Mouse (Mus musculus) heart, embryonic 14.5 days (tissue): ENCODE measurements around the gene Ntrk2. TPM values are rescaled to one million over a fixed set of nuclear protein-coding genes. Genes with fewer than 3 reads are reported as not detected.

ENCODE experiments used
- ATAC-seq: fragments of 200-750 bp; cut with Nextera tagmentation; 2 replicates; pipeline ENCODE4 v1.8.0; 2017; ENCODE audit warnings: low read depth, moderate TSS enrichment; ENCODE audit not compliant: insufficient number of reproducible peaks, insufficient read depth, low FRiP score
- H3K27ac ChIP-seq, 2 experiments: fragments of 200-500 bp in 1 of 2; fragments of 300-500 bp in 1 of 2; sonication (generic) in 1 of 2; replicated peaks in 1 of 2; 2 replicates each; pipeline ENCODE4 v1.5.1; 2012 to 2014; ENCODE audit warnings: low read depth in 2 of 2, low read length in 2 of 2, control low read depth in 1 of 2, mild to moderate bottlenecking in 1 of 2, mixed read lengths in 1 of 2; ENCODE audit not compliant: control insufficient read depth in 1 of 2, insufficient read depth in 1 of 2
- H3K27me3 ChIP-seq: fragments of 300-500 bp; sonication (generic); 2 replicates; pipeline ENCODE4 v1.6.1; 2014; ENCODE audit warnings: mild to moderate bottlenecking, low read length, control low read depth; ENCODE audit not compliant: control insufficient read depth, insufficient read depth
- H3K36me3 ChIP-seq: fragments of 300-500 bp; sonication (generic); 2 replicates; pipeline ENCODE4 v1.6.1; 2014; ENCODE audit warnings: mild to moderate bottlenecking, control low read depth, low read length, mixed read lengths; ENCODE audit not compliant: control insufficient read depth, insufficient read depth
- H3K4me1 ChIP-seq, 2 experiments: fragments of 200-500 bp in 1 of 2; fragments of 300-500 bp in 1 of 2; sonication (generic) in 1 of 2; 2 replicates each; pipeline ENCODE4 v1.6.1; 2012 to 2014; ENCODE audit warnings: low read length in 2 of 2, control low read depth in 1 of 2, mixed read lengths in 1 of 2; ENCODE audit not compliant: control insufficient read depth in 2 of 2, insufficient read depth in 2 of 2
- H3K4me2 ChIP-seq: fragments of 300-500 bp; sonication (generic); 2 replicates; pipeline ENCODE4 v1.6.1; 2014; ENCODE audit warnings: mild to moderate bottlenecking, low read length
- H3K4me3 ChIP-seq, 2 experiments: fragments of 200-500 bp in 1 of 2; fragments of 300-500 bp in 1 of 2; sonication (generic) in 1 of 2; 2 replicates each; pipeline ENCODE4 v1.5.1; 2012 to 2014; ENCODE audit warnings: low read length in 2 of 2, mild to moderate bottlenecking in 2 of 2, control low read depth in 1 of 2, low read depth in 1 of 2, moderate library complexity in 1 of 2; ENCODE audit not compliant: control insufficient read depth in 1 of 2, insufficient read depth in 1 of 2
- H3K9ac ChIP-seq: fragments of 300-500 bp; sonication (generic); 2 replicates; pipeline ENCODE4 v1.6.1; 2014; ENCODE audit warnings: mild to moderate bottlenecking, low read length
- H3K9me3 ChIP-seq: fragments of 300-500 bp; sonication (generic); 2 replicates; pipeline ENCODE4 v1.6.1; 2016; ENCODE audit warnings: low read length, control low read depth; ENCODE audit not compliant: control insufficient read depth
- WGBS: fragments of 180-500 bp; shearing (Covaris S2); extraction: QIAGEN DNeasy Blood & Tissue Kit; methylation state at CpG from one replicate; pipeline ENCODE4 v1.1.7; 2014; 5-methylcytosine and 5-hydroxymethylcytosine counted together
- polyA plus RNA-seq: library from polyadenylated mRNA; unstranded; fragments of >200 nt; fragmentation: Nextera tagmentation; extraction: Ambion mirVana; gene quantifications from 2 replicates; pipeline ENCODE4 v1.2.1, GENCODE M21; 2014

The Ntrk2 gene
- polyA plus RNA-seq, 1 experiment from 2014 or later = 4.2 TPM

DNA sequence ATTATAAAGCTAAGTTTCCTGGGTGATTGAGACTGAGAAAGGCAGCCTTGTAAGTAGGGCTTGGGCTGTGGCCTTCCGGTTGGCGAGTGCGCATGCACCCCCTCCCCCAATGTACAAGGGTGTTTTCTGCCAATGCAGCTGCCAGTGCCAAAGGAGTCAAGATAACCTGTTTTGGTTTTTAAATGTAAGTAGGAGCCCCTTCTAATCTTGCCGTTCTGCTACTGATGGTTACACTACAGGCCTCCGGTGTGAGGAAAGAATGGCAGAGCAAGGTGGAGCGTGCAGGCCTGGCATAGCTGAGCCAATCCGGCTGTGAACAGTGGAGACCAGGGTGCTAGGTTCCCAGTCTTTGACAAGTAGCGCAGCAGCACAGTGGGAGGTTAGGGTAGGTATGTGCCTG is 3.6 kb downstream of the Ntrk2 start:
- no peak for ATAC-seq

DNA sequence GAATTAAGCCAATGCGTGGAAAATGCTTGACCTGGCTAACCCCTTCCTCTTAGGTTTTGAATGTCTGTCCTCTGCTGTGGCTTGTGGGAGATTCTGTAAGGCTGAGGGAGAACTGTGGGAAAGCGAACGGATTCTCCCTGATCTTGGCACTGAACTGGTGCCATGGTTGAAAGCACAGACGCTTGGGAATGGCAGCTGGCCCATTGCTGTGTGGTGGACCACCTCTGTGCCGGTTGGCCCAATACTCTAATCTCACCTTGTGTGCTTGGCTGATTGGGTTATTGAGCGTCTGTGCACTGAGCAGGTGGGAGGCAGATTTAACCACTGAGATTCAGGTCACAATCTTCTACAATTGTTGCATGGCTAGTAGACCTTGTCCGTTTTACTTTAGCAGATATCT is 18.4 kb downstream of the Ntrk2 start:
- no peak overlapping the region for H3K27ac ChIP-seq
- no peaks in the 10 kb centered on the region for H3K27me3 ChIP-seq
- 0 out of 2 replicates have a peak, but pooled peaks cover 3% of the 10 kb centered on the region for H3K9me3 ChIP-seq
- no peak overlapping the region for H3K4me3 ChIP-seq
- WGBS = 80% methylated on average over 7 of the region's 7 CpGs
- no peak overlapping the region for H3K9ac ChIP-seq
- H3K36me3 ChIP-seq = no peaks in the 10 kb centered on the region
- no peaks in the 10 kb centered on the region for H3K4me1 ChIP-seq
- ATAC-seq = no peak
- H3K4me2 ChIP-seq = no peak overlapping the region

More for the DNA sequence above, 3.6 kb downstream of the Ntrk2 start:
- Histone ChIP-seq H3K4me2 (no peak overlapping the region), H3K36me3 (no peaks in the 10 kb centered on the region), H3K4me1 (peaks cover 0 to 11% of the 10 kb centered on the region in 2 experiments; a peak in 2 of 4 replicates), H3K9me3 (no peaks in the 10 kb centered on the region), H3K27me3 (peaks cover 63% of the 10 kb centered on the region), H3K4me3 (no peak overlapping the region), H3K9ac (no peak overlapping the region), H3K27ac (no peak overlapping the region)
- 69% methylated on average over 8 of the region's 8 CpGs for WGBS

DNA sequence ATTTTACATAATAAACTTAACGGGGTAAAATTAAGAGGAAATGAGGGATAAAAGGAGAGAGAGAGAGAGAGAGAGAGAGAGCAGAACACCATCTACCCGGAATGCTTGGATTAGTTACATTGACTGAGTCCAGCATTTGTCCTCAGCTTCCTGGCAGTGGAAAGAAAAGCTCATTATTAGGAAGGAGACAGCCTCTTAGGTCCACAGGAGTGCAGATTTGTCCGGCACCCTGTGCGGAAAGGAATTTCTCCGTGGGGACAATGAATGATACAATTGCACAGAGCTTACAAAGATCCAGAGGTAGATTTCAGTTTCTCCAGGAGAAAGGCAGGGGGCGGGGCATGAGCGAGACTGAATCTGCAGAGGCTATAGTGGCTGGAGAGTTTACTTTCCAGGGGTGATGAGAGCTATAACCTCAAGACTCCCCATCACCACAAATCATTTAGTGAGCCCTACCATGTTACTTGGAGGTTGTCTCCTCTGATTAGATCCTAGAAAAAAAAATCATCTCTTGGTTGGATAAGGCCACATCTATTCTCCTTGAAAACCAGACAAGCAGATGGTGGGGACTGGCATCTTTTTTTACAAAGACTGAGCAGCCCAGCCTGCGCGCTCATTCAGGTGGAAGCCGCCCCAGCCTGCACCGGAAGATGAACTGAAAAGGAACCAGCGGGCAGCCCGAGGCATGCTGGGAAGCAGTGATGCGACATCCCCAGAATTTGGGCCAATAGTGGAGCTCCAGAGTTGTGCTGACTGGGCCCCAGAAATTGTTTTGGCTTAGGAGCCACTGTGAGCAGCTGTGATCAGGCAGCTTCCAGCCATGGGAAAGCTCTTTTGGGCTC is 20.2 kb downstream of the Ntrk2 start:
- Histone ChIP-seq H3K4me1 (no peaks in the 10 kb centered on the region), H3K4me3 (no peak overlapping the region), H3K27ac (no peak overlapping the region), H3K9ac (no peak overlapping the region), H3K9me3 (0 out of 2 replicates have a peak, but pooled peaks cover 3% of the 10 kb centered on the region), H3K4me2 (no peak overlapping the region), H3K27me3 (no peaks in the 10 kb centered on the region), H3K36me3 (no peaks in the 10 kb centered on the region)
- ATAC-seq = no peak
- WGBS = 70% methylated on average over 14 of the region's 14 CpGs

DNA sequence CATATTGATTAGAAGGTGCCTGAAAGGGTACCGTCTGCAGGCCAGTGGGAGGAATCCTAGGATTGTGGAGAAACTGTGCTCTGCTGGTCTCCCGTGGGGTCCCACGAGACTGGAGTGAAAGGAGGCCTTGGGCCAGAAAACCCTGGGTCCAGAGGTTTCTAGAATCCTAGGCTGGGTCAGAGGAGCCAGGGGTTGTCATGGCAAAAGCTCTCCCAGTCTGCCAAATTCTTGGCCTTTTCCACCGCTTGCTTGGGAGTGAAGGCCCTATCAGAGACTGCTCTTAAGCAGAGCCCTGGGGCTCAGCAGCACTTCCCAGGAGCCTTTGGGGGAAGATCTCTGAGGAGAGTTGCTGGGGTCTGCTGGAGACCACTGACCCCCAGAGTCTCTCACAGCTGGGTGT is 25.6 kb downstream of the Ntrk2 start:
- Histone ChIP-seq H3K9ac (no peak overlapping the region), H3K27me3 (no peaks in the 10 kb centered on the region), H3K27ac (no peak overlapping the region), H3K4me2 (no peak overlapping the region), H3K36me3 (no peaks in the 10 kb centered on the region), H3K4me1 (no peaks in the 10 kb centered on the region), H3K9me3 (0 out of 2 replicates have a peak, but pooled peaks cover 3% of the 10 kb centered on the region), H3K4me3 (no peak overlapping the region)
- 59% methylated on average over 4 of the region's 4 CpGs for WGBS
- no peak for ATAC-seq

DNA sequence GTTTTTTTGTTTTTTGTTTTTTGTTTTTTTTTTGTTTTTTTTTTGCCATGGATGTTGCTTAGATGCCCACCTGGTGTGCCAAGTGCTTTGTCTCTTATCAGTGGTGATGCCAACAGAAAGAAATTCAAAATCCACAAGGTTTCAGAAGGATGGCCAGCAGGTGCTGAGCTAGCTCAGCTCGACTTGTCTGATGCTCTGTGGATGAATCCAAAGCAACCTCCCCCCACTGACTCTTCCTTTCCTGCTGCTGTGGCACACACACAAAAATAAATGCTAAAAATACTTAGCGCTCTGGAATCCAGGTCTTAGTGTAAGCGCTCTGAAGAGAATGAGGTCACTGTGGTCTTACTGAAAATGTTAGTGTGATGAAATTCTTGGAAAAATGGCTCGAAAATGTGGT is 28.4 kb downstream of the Ntrk2 start:
- no peak overlapping the region for H3K9ac ChIP-seq

DNA sequence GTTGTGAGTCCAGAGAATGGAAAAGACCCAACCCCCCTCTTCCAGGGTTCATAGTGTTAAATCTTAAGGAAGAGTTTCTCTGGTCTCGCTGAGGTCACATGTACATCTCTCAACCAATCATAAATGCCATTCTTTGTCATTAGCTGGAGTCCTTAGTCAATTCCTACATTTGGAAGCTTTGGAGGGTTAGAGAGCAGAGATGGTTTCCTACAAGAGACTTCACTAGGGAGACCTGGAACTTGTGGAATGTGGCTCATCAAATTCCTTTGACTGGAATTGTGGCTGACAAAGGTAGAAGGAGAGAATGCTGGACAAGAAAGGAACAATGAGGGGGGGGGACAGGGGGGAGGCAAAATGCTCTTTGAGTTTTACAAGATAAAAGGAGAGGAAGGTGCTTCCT is 30.5 kb downstream of the Ntrk2 start:
- Histone ChIP-seq H3K9ac (no peak overlapping the region), H3K4me3 (no peak overlapping the region), H3K4me1 (no peaks in the 10 kb centered on the region), H3K27ac (no peak overlapping the region), H3K36me3 (no peaks in the 10 kb centered on the region), H3K9me3 (no peaks in the 10 kb centered on the region), H3K4me2 (no peak overlapping the region), H3K27me3 (no peaks in the 10 kb centered on the region)
- ATAC-seq = no peak
- 77% methylated on average over 1 of the region's 1 CpGs for WGBS

More for the DNA sequence above, 28.4 kb downstream of the Ntrk2 start:
- Histone ChIP-seq H3K36me3 (no peaks in the 10 kb centered on the region), H3K27me3 (no peaks in the 10 kb centered on the region), H3K4me2 (no peak overlapping the region), H3K27ac (no peak overlapping the region), H3K9me3 (no peaks in the 10 kb centered on the region), H3K4me3 (no peak overlapping the region), H3K4me1 (no peaks in the 10 kb centered on the region)
- no peak for ATAC-seq
- WGBS = 48% methylated on average over 4 of the region's 4 CpGs

DNA sequence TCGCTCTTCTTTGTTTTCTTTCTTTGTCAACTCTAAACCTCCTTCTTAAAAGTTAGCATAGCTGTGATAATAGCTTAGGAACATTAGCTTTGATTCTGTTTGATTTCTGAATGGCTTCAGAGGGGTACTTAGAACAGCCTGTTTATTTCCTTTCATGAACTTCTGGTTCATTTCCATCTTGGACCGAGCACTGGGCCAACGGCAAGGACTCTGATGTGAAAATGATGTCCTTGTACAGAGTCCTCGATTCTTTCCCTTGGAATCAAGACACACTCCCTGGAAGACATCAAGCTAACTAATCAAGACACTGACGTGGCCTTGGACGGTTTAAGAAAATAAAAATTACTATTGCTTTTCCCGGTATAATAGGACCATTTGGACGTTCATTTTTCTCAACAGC is 31.7 kb downstream of the Ntrk2 start:
- H3K4me3 ChIP-seq = no peak overlapping the region
- no peaks in the 10 kb centered on the region for H3K9me3 ChIP-seq
- no peaks in the 10 kb centered on the region for H3K36me3 ChIP-seq
- no peak for ATAC-seq
- H3K4me2 ChIP-seq = no peak overlapping the region
- WGBS = 78% methylated on average over 8 of the region's 8 CpGs
- H3K27me3 ChIP-seq = no peaks in the 10 kb centered on the region
- H3K27ac ChIP-seq = no peak overlapping the region
- no peaks in the 10 kb centered on the region for H3K4me1 ChIP-seq
- H3K9ac ChIP-seq = no peak overlapping the region
